Mouse (Mus musculus): ENCODE data around the gene Fut1. TPM values are rescaled to one million over a fixed set of nuclear protein-coding genes. Genes with fewer than 3 reads are reported as not detected.

Fut1 gene
- polyA plus RNA-seq, 1 experiment from 2014 or later = not detected

DNA sequence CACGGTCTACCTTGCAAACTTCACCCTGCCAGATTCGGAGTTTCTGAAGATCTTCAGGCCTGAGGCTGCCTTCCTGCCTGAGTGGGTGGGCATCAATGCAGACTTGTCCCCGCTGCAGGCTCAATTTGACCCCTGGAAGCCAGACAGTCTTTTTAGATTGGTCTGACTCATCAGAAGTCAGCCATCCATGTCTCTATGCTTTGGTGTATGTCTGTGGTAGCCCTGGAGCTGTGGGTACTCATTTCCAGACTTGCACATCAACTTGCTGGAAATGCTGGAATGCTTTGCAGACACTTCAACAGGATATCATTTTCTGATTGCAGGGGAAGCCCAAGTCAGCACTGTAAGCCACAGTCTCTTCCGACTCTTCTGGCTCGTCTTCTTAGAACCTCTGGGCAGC, 2.5 kb downstream of the Fut1 start:
- H3K27me3 ChIP-seq (ENCODE audit: low read depth, poor library complexity, severe bottlenecking) = peaks cover 55% of the 10 kb centered on the region
- H3K4me1 ChIP-seq = peaks cover 12% of the 10 kb centered on the region
- no peaks in the 10 kb centered on the region for H3K36me3 ChIP-seq
- DNase-seq (ENCODE audit: low spot score) = no peak
- no peaks in the 10 kb centered on the region for H3K9me3 ChIP-seq (replicated peaks)
- 92% methylated on average over 5 of the region's 5 CpGs for WGBS
- H3K4me3 ChIP-seq = no peak overlapping the region
- no peak overlapping the region for H3K27ac ChIP-seq (replicated peaks)

DNA sequence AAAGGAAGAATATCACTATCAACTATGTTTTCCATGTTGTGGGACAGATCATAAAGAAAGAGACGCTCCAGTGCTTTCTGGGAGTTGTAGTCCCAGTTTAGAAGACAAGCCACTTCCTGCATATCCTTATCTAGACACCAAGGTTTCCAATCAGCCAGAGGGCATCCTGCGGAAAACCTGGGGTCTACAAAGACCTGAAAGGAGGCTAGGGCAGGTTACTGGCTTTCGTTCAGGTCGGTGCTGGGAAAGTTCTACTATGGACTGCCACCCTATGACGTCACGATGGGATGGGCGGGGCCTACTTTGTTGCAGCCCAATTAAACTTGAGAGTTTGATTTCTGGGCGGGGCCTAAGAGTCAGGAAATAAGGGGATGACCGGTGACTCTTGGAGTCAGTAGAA, 4.4 kb downstream of the Fut1 start, which contains the start of gene Izumo1:
Gene Izumo1, plus strand, starts transcription at position 369 of the 400 bp plus-strand sequence.
- no peak within 1 kb of the TSS for H3K27ac ChIP-seq (replicated peaks)
- H3K4me3 ChIP-seq = no peak within 1 kb of the TSS
- WGBS = 30% methylated on average over 9 of the region's 9 CpGs
- peaks cover 8% of the 10 kb centered on the region for H3K4me1 ChIP-seq
- peaks cover 54% of the 10 kb centered on the region for H3K27me3 ChIP-seq (ENCODE audit: low read depth, poor library complexity, severe bottlenecking)
- no peak for DNase-seq (ENCODE audit: low spot score)
- H3K36me3 ChIP-seq = no peaks in the 10 kb centered on the region
- no peaks in the 10 kb centered on the region for H3K9me3 ChIP-seq (replicated peaks)

DNA sequence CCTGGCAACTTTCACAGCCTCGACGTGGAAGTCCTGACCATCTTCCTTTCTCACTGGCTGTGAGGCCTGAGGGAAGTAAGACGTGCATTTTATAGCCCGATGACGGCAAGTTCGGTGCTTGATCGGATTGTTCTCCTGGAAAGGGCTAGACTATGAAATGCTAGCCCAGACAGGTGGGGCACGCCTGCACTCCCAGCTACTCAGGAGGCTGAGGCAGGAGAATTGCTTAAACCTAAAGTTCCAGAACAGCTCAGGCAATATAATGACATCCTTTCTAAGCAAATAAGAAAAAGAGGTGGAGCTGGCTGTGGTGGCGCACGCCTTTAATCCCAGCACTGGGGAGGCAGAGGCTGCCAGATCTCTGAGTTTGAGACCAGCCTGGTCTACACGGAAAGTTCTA, 6.4 kb downstream of the Fut1 start:
- Histone ChIP-seq H3K4me3 (no peak overlapping the region), H3K27me3 (ENCODE audit: low read depth, poor library complexity, severe bottlenecking) (peaks cover 54% of the 10 kb centered on the region), H3K36me3 (no peaks in the 10 kb centered on the region), H3K9me3 (replicated peaks) (no peaks in the 10 kb centered on the region), H3K27ac (replicated peaks) (no peak overlapping the region), H3K4me1 (peaks cover 4% of the 10 kb centered on the region)
- DNase-seq (ENCODE audit: low spot score) = no peak
- 93% methylated on average over 11 of the region's 11 CpGs for WGBS

DNA sequence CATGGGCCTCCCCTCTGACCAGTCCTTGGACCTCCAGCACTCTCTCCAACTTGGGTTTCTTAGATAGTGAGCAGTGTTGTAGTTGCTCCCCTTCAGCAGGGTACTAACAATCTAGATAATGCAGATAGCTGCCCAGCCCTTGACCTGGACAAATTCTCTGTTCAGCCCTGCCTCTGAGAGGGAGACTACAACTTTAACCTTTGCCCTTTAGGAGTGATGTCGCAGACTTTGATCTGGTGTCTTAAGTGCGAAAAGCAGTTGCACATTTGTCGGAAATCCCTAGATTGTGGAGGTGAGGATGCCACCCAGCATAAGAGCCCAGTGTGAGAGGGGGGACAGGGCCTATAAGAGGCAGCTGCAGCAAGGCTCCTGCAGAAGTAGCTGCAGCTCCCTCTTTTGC, 7.6 kb downstream of the Fut1 start:
- 86% methylated on average over 3 of the region's 3 CpGs for WGBS
- Histone ChIP-seq H3K27me3 (ENCODE audit: low read depth, poor library complexity, severe bottlenecking) (peaks cover 52% of the 10 kb centered on the region), H3K9me3 (replicated peaks) (no peaks in the 10 kb centered on the region), H3K27ac (replicated peaks) (no peak overlapping the region), H3K4me3 (no peak overlapping the region), H3K36me3 (no peaks in the 10 kb centered on the region), H3K4me1 (peaks cover 10% of the 10 kb centered on the region)
- no peak for DNase-seq (ENCODE audit: low spot score)

DNA sequence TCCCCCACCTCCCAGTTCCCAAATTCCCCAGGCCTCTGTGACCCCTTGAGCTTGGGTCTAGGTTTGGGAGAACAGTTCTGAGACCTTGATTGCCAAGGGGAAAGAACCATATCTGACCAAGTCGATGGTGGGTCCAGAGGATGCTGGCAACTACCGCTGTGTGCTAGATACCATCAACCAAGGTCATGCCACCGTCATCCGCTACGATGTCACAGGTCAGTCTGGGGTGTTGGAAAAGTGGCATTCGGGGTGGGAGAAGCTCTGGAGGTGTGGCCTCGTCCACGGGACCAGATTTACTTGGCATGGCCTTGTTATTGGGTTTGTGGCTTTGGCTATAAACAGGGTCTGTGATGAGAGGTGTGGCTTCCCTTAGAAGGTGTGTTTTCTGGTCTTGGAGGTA, 8.4 kb downstream of the Fut1 start:
- Histone ChIP-seq H3K9me3 (replicated peaks) (no peaks in the 10 kb centered on the region), H3K4me3 (no peak overlapping the region), H3K27ac (replicated peaks) (no peak overlapping the region), H3K36me3 (no peaks in the 10 kb centered on the region), H3K27me3 (ENCODE audit: low read depth, poor library complexity, severe bottlenecking) (peaks cover 58% of the 10 kb centered on the region), H3K4me1 (peaks cover 10% of the 10 kb centered on the region)
- no peak for DNase-seq (ENCODE audit: low spot score)
- 90% methylated on average over 8 of the region's 8 CpGs for WGBS

DNA sequence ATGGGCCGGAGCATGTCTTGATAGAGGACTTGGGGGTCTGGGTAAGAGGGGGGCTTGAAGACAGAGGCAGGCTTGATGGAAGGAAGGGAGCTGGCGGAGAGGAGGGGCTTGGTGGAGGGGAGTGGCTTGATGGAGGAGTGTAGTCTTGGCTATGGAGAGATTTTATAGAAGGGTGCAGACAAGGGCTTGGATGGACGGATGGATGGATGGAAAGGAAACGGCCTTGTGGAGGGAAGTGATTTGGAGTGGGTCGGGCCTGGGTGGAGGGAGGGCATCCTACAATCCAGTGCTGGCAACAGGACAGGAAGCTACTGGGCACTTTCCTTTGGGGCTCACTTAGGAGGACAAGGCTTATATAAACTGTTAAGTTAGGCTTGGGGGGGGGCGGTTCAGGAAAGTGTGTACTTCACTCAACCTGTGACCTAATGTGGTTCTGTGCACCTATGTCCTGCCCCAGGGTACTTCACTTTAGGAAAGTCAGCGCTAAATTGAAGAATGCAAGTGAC, 9.5 kb downstream of the Fut1 start:
- no peak overlapping the region for H3K27ac ChIP-seq (replicated peaks)
- peaks cover 69% of the 10 kb centered on the region for H3K27me3 ChIP-seq (ENCODE audit: low read depth, poor library complexity, severe bottlenecking)
- no peaks in the 10 kb centered on the region for H3K9me3 ChIP-seq (replicated peaks)
- DNase-seq (ENCODE audit: low spot score) = no peak
- no peak overlapping the region for H3K4me3 ChIP-seq
- WGBS = 88% methylated on average over 7 of the region's 7 CpGs
- H3K36me3 ChIP-seq = no peaks in the 10 kb centered on the region
- H3K4me1 ChIP-seq = peaks cover 10% of the 10 kb centered on the region

DNA sequence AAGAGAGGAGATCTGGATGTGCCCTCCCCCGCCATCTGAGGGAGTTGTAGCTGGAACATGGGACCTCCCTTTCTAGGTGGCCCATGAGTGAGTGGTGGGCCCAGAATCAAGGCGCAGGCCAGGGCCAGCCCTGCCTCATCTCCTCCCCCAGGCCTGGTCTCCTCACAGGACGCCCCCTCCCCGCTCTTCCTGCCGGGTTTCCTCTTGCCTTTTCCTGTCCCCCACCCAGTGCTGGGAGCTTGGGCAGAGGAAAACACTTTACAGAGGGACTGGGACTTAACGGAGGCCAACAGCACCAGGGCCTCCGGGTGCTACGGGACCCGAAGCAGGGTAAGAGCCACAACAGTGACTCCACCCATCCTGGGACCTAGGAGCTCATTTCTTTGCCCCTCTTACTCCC, 10.2 kb downstream of the Fut1 start, which contains the start of gene Rasip1:
Gene Rasip1, plus strand, starts transcription at position 228 of the 400 bp plus-strand sequence.
- DNase-seq (ENCODE audit: low spot score) = no peak
- Histone ChIP-seq H3K27me3 (ENCODE audit: low read depth, poor library complexity, severe bottlenecking) (peaks cover 76% of the 10 kb centered on the region), H3K9me3 (replicated peaks) (no peaks in the 10 kb centered on the region), H3K27ac (replicated peaks) (peak within 1 kb of the TSS; percentile 85), H3K4me1 (peaks cover 12% of the 10 kb centered on the region), H3K36me3 (no peaks in the 10 kb centered on the region), H3K4me3 (peak within 1 kb of the TSS; percentile 63)
- WGBS = 83% methylated on average over 9 of the region's 9 CpGs

DNA sequence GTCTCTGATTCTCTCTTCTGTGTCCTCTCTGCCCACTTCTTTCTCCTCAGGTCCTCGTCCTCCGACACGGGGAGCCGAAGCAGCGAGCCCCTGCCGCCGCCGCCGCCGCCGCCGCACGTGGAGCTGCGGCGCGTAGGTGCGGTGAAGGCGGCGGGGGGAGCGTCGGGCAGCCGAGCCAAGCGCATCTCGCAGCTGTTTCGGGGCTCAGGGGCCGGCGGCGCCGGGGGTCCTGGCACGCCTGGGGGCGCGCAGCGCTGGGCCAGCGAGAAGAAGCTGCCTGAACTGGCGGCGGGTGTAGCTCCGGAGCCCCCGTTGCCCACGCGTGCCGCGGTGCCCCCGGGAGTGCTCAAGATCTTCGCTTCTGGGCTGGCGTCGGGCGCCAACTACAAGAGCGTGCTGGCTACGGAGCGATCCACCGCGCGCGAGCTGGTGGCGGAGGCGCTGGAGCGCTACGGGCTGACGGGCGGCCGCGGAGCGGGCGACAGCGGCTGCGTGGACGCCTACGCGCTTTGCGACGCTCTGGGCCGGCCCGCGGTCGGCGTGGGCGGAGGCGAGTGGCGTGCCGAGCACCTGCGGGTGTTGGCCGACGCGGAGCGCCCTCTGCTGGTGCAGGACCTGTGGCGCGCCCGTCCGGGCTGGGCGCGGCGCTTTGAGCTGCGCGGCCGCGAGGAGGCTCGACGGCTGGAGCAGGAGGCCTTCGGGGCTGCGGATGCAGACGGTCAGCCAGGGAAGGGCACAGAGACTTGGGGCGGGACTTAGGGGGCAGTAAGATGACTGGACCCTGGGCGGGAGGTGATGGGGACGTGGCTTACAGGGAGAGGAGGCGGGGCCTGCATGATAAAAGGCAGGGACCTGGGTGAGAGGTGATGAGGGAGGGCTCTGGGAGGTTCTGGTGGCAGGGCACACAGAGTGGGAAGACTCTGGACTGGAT, 11.5 kb downstream of the Fut1 start:
- Histone ChIP-seq H3K27me3 (ENCODE audit: low read depth, poor library complexity, severe bottlenecking) (peaks cover 89% of the 10 kb centered on the region), H3K27ac (replicated peaks) (peak overlapping the region; percentile 85), H3K4me3 (peak overlapping the region; percentile 63), H3K9me3 (replicated peaks) (no peaks in the 10 kb centered on the region), H3K4me1 (peaks cover 18% of the 10 kb centered on the region), H3K36me3 (no peaks in the 10 kb centered on the region)
- DNase-seq (ENCODE audit: low spot score) = peak; percentile 87
- WGBS = 1% methylated on average over 97 of the region's 105 CpGs

DNA sequence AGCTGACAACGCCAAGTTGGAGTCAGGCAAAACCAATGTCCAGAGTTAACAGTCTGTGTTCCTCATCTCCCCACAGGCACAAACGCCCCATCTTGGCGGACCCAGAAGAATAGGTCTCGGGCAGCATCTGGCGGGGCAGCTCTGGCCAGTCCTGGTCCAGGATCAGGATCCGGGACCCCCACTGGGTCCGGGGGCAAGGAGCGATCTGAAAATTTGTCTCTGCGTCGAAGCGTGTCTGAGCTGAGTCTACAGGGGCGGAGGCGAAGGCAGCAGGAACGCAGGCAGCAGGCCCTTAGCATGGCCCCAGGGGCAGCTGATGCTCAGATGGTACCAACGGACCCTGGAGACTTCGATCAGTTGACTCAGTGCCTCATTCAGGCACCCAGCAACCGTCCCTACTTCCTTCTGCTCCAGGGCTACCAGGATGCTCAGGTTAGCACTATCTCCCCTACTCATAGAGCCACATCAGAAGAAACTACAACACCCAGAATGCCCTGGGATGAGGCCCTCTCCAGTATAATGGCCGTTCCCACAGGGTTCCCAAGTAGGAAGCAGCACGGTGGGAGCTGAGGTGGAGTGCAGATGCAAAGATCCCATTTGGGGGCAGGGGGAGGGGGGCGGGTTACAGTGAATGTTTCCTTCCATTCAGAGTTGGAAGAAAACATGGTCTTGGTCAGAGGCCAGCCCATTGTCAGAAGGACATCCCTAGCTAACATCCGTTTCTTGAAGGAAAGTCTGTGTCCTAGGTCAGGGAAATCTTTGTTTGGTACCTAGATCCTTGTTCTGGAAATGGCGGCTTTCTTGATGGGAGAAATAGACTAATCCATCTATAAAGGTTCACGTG, 13.2 kb downstream of the Fut1 start:
- DNase-seq (ENCODE audit: low spot score) = no peak
- Histone ChIP-seq H3K4me1 (peaks cover 18% of the 10 kb centered on the region), H3K9me3 (replicated peaks) (no peaks in the 10 kb centered on the region), H3K27ac (replicated peaks) (no peak overlapping the region), H3K4me3 (no peak overlapping the region), H3K27me3 (ENCODE audit: low read depth, poor library complexity, severe bottlenecking) (peaks cover 82% of the 10 kb centered on the region), H3K36me3 (no peaks in the 10 kb centered on the region)
- WGBS = 73% methylated on average over 23 of the region's 23 CpGs

DNA sequence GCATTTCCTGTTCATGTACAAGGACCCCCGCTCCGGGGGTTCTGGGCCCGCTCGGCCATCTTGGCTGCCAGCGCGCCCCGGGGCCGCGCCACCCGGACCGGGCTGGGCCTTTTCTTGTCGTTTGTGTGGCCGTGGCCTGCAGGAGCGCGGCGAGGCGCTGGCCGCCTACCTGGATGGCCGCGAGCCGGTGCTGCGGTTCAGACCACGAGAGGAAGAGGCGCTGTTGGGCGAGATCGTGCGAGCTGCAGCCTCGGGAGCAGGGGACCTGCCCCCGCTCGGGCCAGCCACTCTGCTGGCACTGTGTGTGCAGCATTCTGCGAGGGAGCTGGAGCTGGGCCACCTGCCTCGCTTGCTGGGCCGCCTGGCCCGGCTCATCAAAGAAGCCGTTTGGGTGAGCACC, 15.4 kb downstream of the Fut1 start:
- peak overlapping the region; percentile 77 for H3K27ac ChIP-seq (replicated peaks)
- H3K36me3 ChIP-seq = peaks cover 11% of the 10 kb centered on the region
- WGBS = 22% methylated on average over 35 of the region's 35 CpGs
- 0 out of 2 replicates have a peak, but pooled peaks cover 4% of the 10 kb centered on the region for H3K9me3 ChIP-seq (replicated peaks)
- peaks cover 61% of the 10 kb centered on the region for H3K27me3 ChIP-seq (ENCODE audit: low read depth, poor library complexity, severe bottlenecking)
- H3K4me1 ChIP-seq = peaks cover 18% of the 10 kb centered on the region
- H3K4me3 ChIP-seq = peak overlapping the region; percentile 45
- DNase-seq (ENCODE audit: low spot score) = peak; percentile 58

DNA sequence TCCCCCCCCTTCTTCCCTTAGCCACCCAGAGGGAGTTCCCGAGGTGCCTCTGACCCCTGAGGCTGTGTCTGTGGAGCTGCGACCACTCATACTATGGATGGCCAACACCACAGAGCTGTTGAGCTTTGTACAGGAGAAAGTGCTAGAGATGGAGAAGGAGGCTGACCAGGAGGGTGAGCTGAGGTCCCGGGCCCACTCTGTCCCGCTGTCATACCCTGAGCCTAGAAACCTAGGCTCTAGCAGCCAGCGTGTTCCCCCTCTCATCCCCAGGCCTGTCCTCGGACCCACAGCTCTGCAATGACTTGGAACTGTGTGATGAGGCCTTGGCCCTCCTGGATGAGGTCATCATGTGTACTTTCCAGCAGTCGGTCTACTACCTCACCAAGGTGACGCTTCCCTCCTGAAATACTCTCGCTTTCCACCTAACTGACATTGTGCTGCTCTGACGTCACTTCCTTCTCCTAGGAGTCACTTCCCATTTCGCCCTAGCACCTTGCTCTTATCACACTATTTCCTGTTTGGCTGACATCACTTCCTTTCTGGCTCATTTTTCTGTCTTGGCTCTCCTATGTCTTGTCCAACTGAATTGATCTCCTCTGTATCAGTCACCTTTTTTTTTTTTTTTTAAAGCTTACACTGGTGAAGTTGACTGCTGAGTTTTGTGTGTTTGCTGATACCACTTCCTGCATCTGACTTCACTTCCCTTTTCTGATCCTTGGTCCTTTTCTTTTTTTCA, 18.0 kb downstream of the Fut1 start:
- no peak overlapping the region for H3K4me3 ChIP-seq
- peaks cover 31% of the 10 kb centered on the region for H3K4me1 ChIP-seq
- no peak for DNase-seq (ENCODE audit: low spot score)
- peaks cover 11% of the 10 kb centered on the region for H3K36me3 ChIP-seq
- H3K27ac ChIP-seq (replicated peaks) = no peak overlapping the region
- 92% methylated on average over 11 of the region's 11 CpGs for WGBS
- 0 out of 2 replicates have a peak, but pooled peaks cover 4% of the 10 kb centered on the region for H3K9me3 ChIP-seq (replicated peaks)
- peaks cover 48% of the 10 kb centered on the region for H3K27me3 ChIP-seq (ENCODE audit: low read depth, poor library complexity, severe bottlenecking)

All from midbrain, embryonic 10.5 days (tissue).